Mouse (Mus musculus) heart, embryonic 10.5 days (tissue): Measurements from ENCODE around the gene Icmt. TPM values are rescaled to one million over a fixed set of nuclear protein-coding genes. Genes with fewer than 3 reads are reported as not detected.

Experiments used
- DNase-seq: peaks from one replicate; pipeline ENCODE4 v3.0.0-alpha.2; 2017; ENCODE audit warnings: low spot score
- H3K27ac ChIP-seq: fragments of 300-500 bp; sonication (generic); 2 replicates; pipeline ENCODE4 v1.5.1; 2016; ENCODE audit warnings: mild to moderate bottlenecking
- H3K27me3 ChIP-seq: fragments of 300-500 bp; sonication (generic); 2 replicates; pipeline ENCODE4 v1.6.1; 2016; ENCODE audit warnings: mild to moderate bottlenecking; ENCODE audit not compliant: poor library complexity, insufficient read depth, severe bottlenecking
- H3K36me3 ChIP-seq: fragments of 300-500 bp; sonication (generic); 2 replicates; pipeline ENCODE4 v1.6.1; 2016; ENCODE audit warnings: mild to moderate bottlenecking, moderate library complexity
- H3K4me1 ChIP-seq: fragments of 300-500 bp; sonication (generic); 2 replicates; pipeline ENCODE4 v1.6.1; 2016; ENCODE audit warnings: mild to moderate bottlenecking
- H3K4me3 ChIP-seq: fragments of 300-500 bp; sonication (generic); 2 replicates; pipeline ENCODE4 v1.5.1; 2016; ENCODE audit warnings: mild to moderate bottlenecking, moderate library complexity
- H3K9me3 ChIP-seq: fragments of 300-500 bp; sonication (generic); 2 replicates; pipeline ENCODE4 v1.6.1; 2016; ENCODE audit warnings: mild to moderate bottlenecking, moderate library complexity
- WGBS: fragments of 180-500 bp; shearing (Covaris S2); methylation state at CpG from one replicate; pipeline ENCODE4 v1.1.7; 2016; 5-methylcytosine and 5-hydroxymethylcytosine counted together
- polyA plus RNA-seq: library from polyadenylated mRNA; unstranded; fragments of >200 nt; fragmentation: Nextera tagmentation; extraction: Ambion mirVana; gene quantifications from 2 replicates; pipeline ENCODE4 v1.2.1, GENCODE M21; 2016

Icmt gene
- polyA plus RNA-seq, 1 experiment from 2014 or later: 23.1 TPM

GRCm38 (mm10) chr4:152292102-152292765, 4.8 kb upstream of the Icmt start:
- H3K36me3 ChIP-seq: no peaks in the 10 kb centered on the region
- H3K4me1 ChIP-seq: peaks cover 31% of the 10 kb centered on the region
- DNase-seq: no peak
- no peak overlapping the region for H3K27ac ChIP-seq
- no peak overlapping the region for H3K4me3 ChIP-seq
- WGBS: 47% methylated on average over 12 of the region's 12 CpGs
- no peaks in the 10 kb centered on the region for H3K9me3 ChIP-seq
- peaks cover 78% of the 10 kb centered on the region for H3K27me3 ChIP-seq

DNA sequence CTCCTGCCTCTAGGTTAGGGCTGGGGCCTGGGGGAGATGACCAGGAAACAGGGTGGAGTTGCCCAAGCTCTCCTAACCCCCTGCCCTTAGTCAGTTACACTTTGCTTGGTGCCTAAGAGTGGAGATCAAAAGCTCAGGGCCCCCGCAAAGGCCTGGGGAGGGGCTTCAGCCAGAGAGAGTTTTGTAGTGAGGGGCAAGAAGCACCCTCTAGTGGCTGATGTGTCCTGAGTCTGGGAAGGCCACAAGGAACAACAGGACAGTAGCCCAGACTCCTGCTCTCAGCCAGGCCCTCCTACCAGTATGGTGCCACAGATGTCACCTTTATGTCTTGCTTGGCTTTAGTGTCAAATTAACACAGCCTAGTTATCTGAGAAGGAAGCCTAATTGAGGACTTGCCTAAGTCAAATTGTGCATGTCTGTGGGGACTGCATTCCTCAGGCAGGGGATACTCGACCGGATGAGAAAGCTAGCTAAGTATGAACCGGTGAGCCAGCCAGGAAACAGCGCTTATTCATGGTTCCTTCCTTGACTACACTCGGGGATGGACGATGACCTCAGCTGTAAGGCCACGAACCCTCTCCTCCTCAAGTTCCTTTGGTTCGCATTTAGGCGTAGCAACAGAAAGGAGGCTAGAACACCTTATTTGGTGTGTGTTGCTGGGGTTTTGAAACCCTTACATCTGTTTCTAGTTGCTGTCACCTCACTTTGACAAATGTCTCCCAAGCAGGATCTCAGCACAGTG, 2.7 kb upstream of the Icmt start:
- Histone ChIP-seq H3K27ac (no peak overlapping the region), H3K27me3 (peaks cover 63% of the 10 kb centered on the region), H3K9me3 (no peaks in the 10 kb centered on the region), H3K4me3 (no peak overlapping the region), H3K4me1 (peaks cover 49% of the 10 kb centered on the region), H3K36me3 (no peaks in the 10 kb centered on the region)
- no peak for DNase-seq
- 46% methylated on average over 10 of the region's 10 CpGs for WGBS

- Histone ChIP-seq H3K36me3 (peaks cover 14% of the 10 kb centered on the region), H3K9me3 (no peaks in the 10 kb centered on the region), H3K27me3 (peaks cover 48% of the 10 kb centered on the region), H3K27ac (peak overlapping the region; percentile 60; the same call in 1 of the 2 replicates), H3K4me3 (peak overlapping the region; percentile 92), H3K4me1 (peaks cover 38% of the 10 kb centered on the region)
- DNase-seq: peak; percentile 85
- WGBS: 26% methylated on average over 4 of the region's 4 CpGs
These were observed 1.1 kb upstream of the Icmt start for GRCm38 (mm10) chr4:152295916-152296315.

GRCm38 (mm10) chr4:152296371-152296770, 656 bp upstream of the Icmt start:
- Histone ChIP-seq H3K9me3 (no peaks in the 10 kb centered on the region), H3K27me3 (peaks cover 43% of the 10 kb centered on the region), H3K4me3 (peak overlapping the region; percentile 92), H3K27ac (peak overlapping the region; percentile 93), H3K4me1 (peaks cover 38% of the 10 kb centered on the region), H3K36me3 (peaks cover 19% of the 10 kb centered on the region)
- no peak for DNase-seq
- WGBS: 14% methylated on average over 8 of the region's 8 CpGs

DNA sequence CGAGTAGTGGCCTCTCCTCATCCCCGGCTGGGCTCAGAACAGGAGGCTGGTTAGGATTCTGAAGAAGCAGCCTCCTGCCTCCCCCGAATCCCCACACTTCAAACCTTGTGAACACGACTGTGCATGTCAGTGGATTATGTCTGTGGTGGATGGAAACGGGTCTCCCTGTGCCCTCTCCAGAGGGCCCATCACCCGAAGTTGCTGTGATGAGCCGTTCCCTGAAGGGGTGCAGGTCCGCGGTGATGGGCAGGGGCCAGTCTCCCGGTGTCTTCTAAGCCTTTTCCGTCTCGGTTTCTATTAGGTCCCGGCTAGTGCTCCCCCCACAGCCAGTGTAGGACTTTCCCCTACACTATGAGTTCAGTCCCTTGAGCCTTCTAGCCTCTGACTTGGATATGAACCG, 1.8 kb downstream of the Icmt start:
- Histone ChIP-seq H3K36me3 (peaks cover 43% of the 10 kb centered on the region), H3K27ac (no peak overlapping the region), H3K27me3 (peaks cover 19% of the 10 kb centered on the region; the same call in 1 of the 2 replicates), H3K4me1 (peaks cover 38% of the 10 kb centered on the region), H3K9me3 (no peaks in the 10 kb centered on the region), H3K4me3 (0 out of 2 replicates have a peak overlapping the region, but pooled peaks have one; percentile 92)
- DNase-seq: no peak
- 78% methylated on average over 14 of the region's 14 CpGs for WGBS

GRCm38 (mm10) chr4:152300375-152300774, 3.3 kb downstream of the Icmt start:
- no peak overlapping the region for H3K4me3 ChIP-seq
- H3K4me1 ChIP-seq: peaks cover 30% of the 10 kb centered on the region
- H3K27ac ChIP-seq: no peak overlapping the region
- no peak for DNase-seq
- 90% methylated on average over 8 of the region's 8 CpGs for WGBS
- H3K36me3 ChIP-seq: peaks cover 55% of the 10 kb centered on the region
- peaks cover 4% of the 10 kb centered on the region; the same call in 1 of the 2 replicates for H3K27me3 ChIP-seq
- H3K9me3 ChIP-seq: no peaks in the 10 kb centered on the region

DNA sequence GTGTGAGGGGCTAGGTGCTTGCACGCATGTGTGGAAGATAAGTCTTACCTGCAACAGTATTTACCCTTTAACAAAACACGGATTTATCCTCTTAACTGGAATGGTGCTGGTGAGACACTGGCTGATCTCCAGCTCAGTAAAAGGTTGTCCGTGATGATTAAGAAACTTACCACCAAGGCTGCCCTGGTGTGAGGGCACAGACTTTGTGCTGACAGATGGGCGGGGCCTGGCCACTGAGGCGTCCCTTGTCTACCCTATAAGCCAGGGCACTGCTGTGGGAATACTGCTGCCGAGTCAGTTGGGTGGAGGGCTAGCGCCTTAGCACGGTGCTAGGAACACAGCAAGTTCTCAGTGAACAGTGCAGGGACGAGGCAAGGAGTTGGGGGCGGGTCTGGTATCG, 5.0 kb downstream of the Icmt start:
- no peaks in the 10 kb centered on the region for H3K27me3 ChIP-seq
- peaks cover 18% of the 10 kb centered on the region for H3K4me1 ChIP-seq
- 79% methylated on average over 11 of the region's 11 CpGs for whole genome bisulfite sequencing
- H3K9me3 ChIP-seq: no peaks in the 10 kb centered on the region
- no peak overlapping the region for H3K4me3 ChIP-seq
- peaks cover 59% of the 10 kb centered on the region for H3K36me3 ChIP-seq
- H3K27ac ChIP-seq: no peak overlapping the region
- no peak for DNase-seq

DNA sequence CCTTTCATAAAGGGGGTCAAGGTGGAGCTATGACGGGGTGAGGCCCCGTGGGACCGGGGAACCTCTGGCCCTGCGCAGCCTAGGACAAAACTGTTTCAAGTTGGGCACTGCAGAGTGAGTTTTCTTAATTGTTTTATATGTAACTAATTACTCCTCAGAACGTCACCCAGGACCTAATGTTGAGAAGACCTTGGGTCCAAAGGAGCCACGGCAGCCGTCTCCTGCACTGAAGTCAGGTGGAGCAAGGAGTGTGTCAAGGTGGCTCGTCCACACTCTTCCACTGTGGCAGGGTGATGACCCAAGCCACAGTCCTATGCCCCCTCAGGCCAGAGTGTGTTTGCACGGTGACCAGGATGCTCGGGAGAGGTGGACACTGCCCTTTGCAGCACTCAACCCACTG, 6.1 kb downstream of the Icmt start:
- no peak for DNase-seq
- Histone ChIP-seq H3K4me3 (no peak overlapping the region), H3K27ac (no peak overlapping the region), H3K4me1 (peaks cover 8% of the 10 kb centered on the region), H3K36me3 (peaks cover 67% of the 10 kb centered on the region), H3K9me3 (no peaks in the 10 kb centered on the region), H3K27me3 (no peaks in the 10 kb centered on the region)
- WGBS: 94% methylated on average over 10 of the region's 10 CpGs

- no peak for DNase-seq
- no peaks in the 10 kb centered on the region for H3K4me1 ChIP-seq
- no peak overlapping the region for H3K27ac ChIP-seq
- H3K36me3 ChIP-seq: peaks cover 78% of the 10 kb centered on the region
- 89% methylated on average over 6 of the region's 6 CpGs for WGBS
- peaks cover 7% of the 10 kb centered on the region; the same call in 1 of the 2 replicates for H3K27me3 ChIP-seq
- no peaks in the 10 kb centered on the region for H3K9me3 ChIP-seq
- H3K4me3 ChIP-seq: no peak overlapping the region
These were observed 7.7 kb downstream of the Icmt start for GRCm38 (mm10) chr4:152304685-152305084.

DNA sequence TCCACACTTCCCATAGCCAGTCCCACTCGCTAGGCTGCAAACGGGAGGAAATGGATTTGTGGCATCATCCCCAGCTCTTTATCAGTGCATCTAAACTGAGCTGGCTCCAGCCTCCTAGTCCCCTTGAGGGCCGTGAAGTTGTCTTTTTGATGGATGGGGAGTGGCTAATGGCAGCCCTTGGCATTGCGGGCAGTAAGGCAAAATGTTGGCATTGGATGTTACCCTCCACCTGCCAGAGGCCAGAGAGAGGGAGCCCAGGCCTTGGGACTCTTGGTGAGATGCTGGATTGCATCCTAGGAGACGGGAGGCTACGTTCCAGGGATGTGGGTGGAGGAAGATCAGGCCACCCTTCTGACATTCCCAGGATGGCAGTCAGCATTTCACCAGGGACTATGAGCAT, 9.0 kb downstream of the Icmt start:
- Histone ChIP-seq H3K27ac (no peak overlapping the region), H3K9me3 (no peaks in the 10 kb centered on the region), H3K4me3 (no peak overlapping the region), H3K36me3 (peaks cover 73% of the 10 kb centered on the region), H3K27me3 (peaks cover 20% of the 10 kb centered on the region), H3K4me1 (no peaks in the 10 kb centered on the region)
- WGBS: 83% methylated on average over 6 of the region's 6 CpGs
- no peak for DNase-seq

GRCm38 (mm10) chr4:152307542-152307941, 10.5 kb downstream of the Icmt start:
- Histone ChIP-seq H3K27me3 (peaks cover 36% of the 10 kb centered on the region), H3K36me3 (peaks cover 64% of the 10 kb centered on the region), H3K4me3 (no peak overlapping the region), H3K27ac (no peak overlapping the region), H3K9me3 (no peaks in the 10 kb centered on the region), H3K4me1 (peaks cover 5% of the 10 kb centered on the region)
- DNase-seq: no peak
- WGBS: 74% methylated on average over 9 of the region's 9 CpGs

- H3K36me3 ChIP-seq: peaks cover 39% of the 10 kb centered on the region; the same call in 1 of the 2 replicates
- no peak for DNase-seq
- H3K4me3 ChIP-seq: peak overlapping the region; percentile 46; the same call in 1 of the 2 replicates
- H3K27me3 ChIP-seq: peaks cover 82% of the 10 kb centered on the region
- peaks cover 38% of the 10 kb centered on the region for H3K4me1 ChIP-seq
- H3K27ac ChIP-seq: no peak overlapping the region
- H3K9me3 ChIP-seq: no peaks in the 10 kb centered on the region
- WGBS: 4% methylated on average over 14 of the region's 14 CpGs
These were observed 15.2 kb downstream of the Icmt start for GRCm38 (mm10) chr4:152312186-152312585.

- no peak for DNase-seq
- Histone ChIP-seq H3K36me3 (peaks cover 30% of the 10 kb centered on the region; the same call in 1 of the 2 replicates), H3K27ac (peak overlapping the region; percentile 17; the same call in 1 of the 2 replicates), H3K27me3 (peaks cover 93% of the 10 kb centered on the region), H3K4me1 (peaks cover 48% of the 10 kb centered on the region), H3K4me3 (peak overlapping the region; percentile 46), H3K9me3 (no peaks in the 10 kb centered on the region)
- WGBS: under 1% methylated on average over 29 of the region's 29 CpGs
These were observed 16.2 kb downstream of the Icmt start for GRCm38 (mm10) chr4:152313211-152313632.
